Mouse (Mus musculus) cortical plate, adult 2 months (tissue): Measurements from ENCODE around the gene Kcnh7. TPM values are rescaled to one million over a fixed set of nuclear protein-coding genes. Genes with fewer than 3 reads are reported as not detected.

Source experiments
- H3K27ac ChIP-seq: fragments of 200-500 bp; 2 replicates; pipeline ENCODE4 v1.5.1; 2012; ENCODE audit warnings: low read length, control low read depth, inconsistent platforms; ENCODE audit not compliant: insufficient read depth
- H3K4me1 ChIP-seq: fragments of 200-500 bp; 2 replicates; pipeline ENCODE4 v1.6.1; 2011; ENCODE audit warnings: low read length; ENCODE audit not compliant: control insufficient read depth, insufficient read depth
- H3K4me3 ChIP-seq: fragments of 200-500 bp; 2 replicates; pipeline ENCODE4 v1.5.1; 2011; ENCODE audit warnings: mild to moderate bottlenecking, low read length, control low read depth; ENCODE audit not compliant: insufficient read depth
- CTCF ChIP-seq: fragments of 200-500 bp; IDR thresholded peaks from 2 replicates; pipeline ENCODE4 v1.5.1; 2011; ENCODE audit warnings: mild to moderate bottlenecking, control low read depth, low read length; ENCODE audit not compliant: insufficient read depth; ENCODE audit errors: extremely low read depth
- POLR2A ChIP-seq: fragments of 200-500 bp; IDR thresholded peaks from 2 replicates; pipeline ENCODE4 v1.6.1; 2011; ENCODE audit warnings: mild to moderate bottlenecking, low read length, control low read depth; ENCODE audit not compliant: insufficient read depth; ENCODE audit errors: extremely low read depth
- polyA plus RNA-seq: library from polyadenylated mRNA; depleted of rRNA; stranded (reverse); fragments of >200 nt; gene quantifications from 2 replicates; pipeline ENCODE4 v1.2.3, GENCODE M21; 2012

Kcnh7 gene
- polyA plus RNA-seq, 1 experiment: 26.9 TPM

GRCm38 (mm10) chr2:62997692-62998091 is 186.4 kb downstream of the Kcnh7 start:
- TF ChIP-seq POLR2A: no peak
- TF ChIP-seq CTCF: no peak
- Histone ChIP-seq H3K4me3 (no peak overlapping the region), H3K4me1 (no peaks in the 10 kb centered on the region; the same call in 1 of the 2 replicates), H3K27ac (no peak overlapping the region)

- Histone ChIP-seq H3K27ac (no peak overlapping the region), H3K4me1 (no peaks in the 10 kb centered on the region), H3K4me3 (no peak overlapping the region)
- TF ChIP-seq POLR2A (no peak), CTCF (no peak)
Observed at GRCm38 (mm10) chr2:62988616-62989015, 195.5 kb downstream of the Kcnh7 start.

- TF ChIP-seq CTCF (no peak), POLR2A (no peak)
- Histone ChIP-seq H3K4me3 (no peak overlapping the region), H3K4me1 (no peaks in the 10 kb centered on the region; the same call in 1 of the 2 replicates), H3K27ac (no peak overlapping the region)
Observed at GRCm38 (mm10) chr2:62983936-62984335, 200.2 kb downstream of the Kcnh7 start.

GRCm38 (mm10) chr2:62935273-62935874 is 248.7 kb downstream of the Kcnh7 start:
- TF ChIP-seq CTCF (no peak), POLR2A (no peak)

GRCm38 (mm10) chr2:62928494-62928893 is 255.6 kb downstream of the Kcnh7 start:
- TF ChIP-seq POLR2A (no peak), CTCF (no peak)
- H3K4me1 ChIP-seq: peaks cover 2% of the 10 kb centered on the region
- no peak overlapping the region for H3K27ac ChIP-seq

More at GRCm38 (mm10) chr2:62935273-62935874, 248.7 kb downstream of the Kcnh7 start:
- Histone ChIP-seq H3K4me3 (no peak overlapping the region), H3K4me1 (no peaks in the 10 kb centered on the region), H3K27ac (no peak overlapping the region)

GRCm38 (mm10) chr2:62928065-62928464 is 256.0 kb downstream of the Kcnh7 start:
- H3K4me1 ChIP-seq: peaks cover 2% of the 10 kb centered on the region
- TF ChIP-seq POLR2A (no peak), CTCF (no peak)

More at GRCm38 (mm10) chr2:62928494-62928893, 255.6 kb downstream of the Kcnh7 start:
- no peak overlapping the region for H3K4me3 ChIP-seq

GRCm38 (mm10) chr2:62923803-62924202 is 260.3 kb downstream of the Kcnh7 start:
- Histone ChIP-seq H3K4me3 (no peak overlapping the region), H3K4me1 (peaks cover 2% of the 10 kb centered on the region), H3K27ac (peak overlapping the region; percentile 40; the same call in 1 of the 2 replicates)
- TF ChIP-seq POLR2A (no peak), CTCF (no peak)

More at GRCm38 (mm10) chr2:62928065-62928464, 256.0 kb downstream of the Kcnh7 start:
- Histone ChIP-seq H3K27ac (no peak overlapping the region), H3K4me3 (no peak overlapping the region)

- Histone ChIP-seq H3K27ac (no peak overlapping the region), H3K4me3 (no peak overlapping the region)
- TF ChIP-seq POLR2A (no peak), CTCF (no peak)
Observed at GRCm38 (mm10) chr2:62907688-62908087, 276.4 kb downstream of the Kcnh7 start.

GRCm38 (mm10) chr2:62902363-62903353 is 281.4 kb downstream of the Kcnh7 start:
- no peak overlapping the region for H3K27ac ChIP-seq
- no peaks in the 10 kb centered on the region for H3K4me1 ChIP-seq
- H3K4me3 ChIP-seq: no peak overlapping the region
- TF ChIP-seq POLR2A (no peak), CTCF (no peak)

More at GRCm38 (mm10) chr2:62907688-62908087, 276.4 kb downstream of the Kcnh7 start:
- no peaks in the 10 kb centered on the region for H3K4me1 ChIP-seq
